8 mouse cellular contexts compared by ENCODE assay signal in the genomic region with DNA sequence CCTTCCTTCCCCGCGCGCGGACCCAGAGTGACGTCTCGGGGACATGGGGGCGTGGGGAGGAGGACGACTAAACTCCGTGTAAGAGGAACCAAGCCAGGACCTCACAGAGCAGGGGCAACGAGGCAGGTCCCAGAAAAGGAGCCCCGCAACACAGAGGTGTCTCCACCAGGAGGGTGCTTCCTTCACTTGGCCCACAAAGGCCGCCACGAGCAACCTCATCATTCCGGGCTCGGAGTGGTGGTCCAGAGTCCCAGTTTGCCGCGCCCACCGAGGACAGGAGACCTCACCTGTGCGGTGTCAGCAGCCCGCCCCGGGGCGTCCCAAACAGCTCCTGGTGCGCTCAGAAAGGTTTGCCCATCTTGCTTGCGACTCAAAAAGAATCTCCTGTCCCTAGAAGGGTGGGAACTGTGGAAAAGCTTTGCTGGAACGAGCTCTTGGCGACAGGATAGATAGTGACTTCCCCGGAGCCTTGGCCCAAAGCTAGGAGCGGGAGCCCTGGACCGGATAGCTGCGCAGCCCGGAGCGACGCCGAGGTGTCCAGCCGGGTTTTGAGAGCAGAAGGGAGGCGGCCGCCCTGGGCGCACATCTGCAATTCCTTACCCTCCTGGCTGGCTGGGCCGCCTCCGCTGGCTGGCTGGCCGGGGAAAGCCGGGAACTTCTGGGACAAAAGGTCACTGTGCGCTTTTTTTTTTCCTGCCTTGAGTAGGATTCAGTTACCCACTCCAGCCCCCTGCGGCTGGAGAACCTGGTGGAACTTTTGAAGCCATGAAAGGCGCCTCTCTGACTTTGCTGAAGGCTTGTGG. TPM values are rescaled to one million over a fixed set of nuclear protein-coding genes. Genes with fewer than 3 reads are reported as not detected.
A peak's percentile ranks its signal among the peaks of the same experiment; 100 is the strongest.
DNase-seq lines count a peak whose midpoint lies in the region; ATAC-seq and TF ChIP-seq lines count a peak whose summit lies in the region.

No protein-coding gene starts in this region.

- TF ChIP-seq CTCF in cerebellum, adult 2 months (IDR thresholded peaks at IDR 0.05; ENCODE audit: borderline replicate concordance, insufficient read depth, low read depth, low read length): no peak
- no peak for TF ChIP-seq CTCF in liver, adult 2 months (IDR thresholded peaks at IDR 0.05; ENCODE audit: low read depth, low read length)
- no peak for TF ChIP-seq CTCF in midbrain, postnatal 0 days (IDR thresholded peaks at IDR 0.05)

- H3K4me1 ChIP-seq in cerebellum, adult 2 months (ENCODE audit: control insufficient read depth, insufficient read depth, low read length): no peaks in the 10 kb centered on the region
- H3K4me1 ChIP-seq in brown adipose tissue, adult 24 weeks (ENCODE audit: control insufficient read depth, insufficient read depth, insufficient read length, low read length): no peaks in the 10 kb centered on the region
- peaks cover 14% of the 10 kb centered on the region; the same call in 1 of the 2 replicates for H3K4me1 ChIP-seq in hindbrain, embryonic 14.5 days (replicated peaks; ENCODE audit: control insufficient read depth, insufficient read depth, low read length)
- H3K4me1 ChIP-seq in liver, adult 2 months (ENCODE audit: control insufficient read depth, insufficient read depth, low read length): no peaks in the 10 kb centered on the region
- H3K4me1 ChIP-seq in midbrain, postnatal 0 days (ENCODE audit: insufficient read depth, low read length): peaks cover 3% of the 10 kb centered on the region; the same call in 1 of the 2 replicates

- H3K27ac ChIP-seq in cerebellum, adult 2 months (ENCODE audit: insufficient read depth, low read length): no peak overlapping the region
- no peak overlapping the region for H3K27ac ChIP-seq in brown adipose tissue, adult 24 weeks (replicated peaks; ENCODE audit: low read depth, low read length)
- H3K27ac ChIP-seq in hindbrain, embryonic 14.5 days: no peak overlapping the region
- no peak overlapping the region for H3K27ac ChIP-seq in liver, adult 2 months (replicated peaks; ENCODE audit: insufficient read depth, low read depth, low read length)
- H3K27ac ChIP-seq in midbrain, postnatal 0 days (ENCODE audit: low read depth, low read length): peak overlapping the region; percentile 21; the same call in 1 of the 2 replicates

- WGBS in cerebellum, adult 2 months: 3% methylated on average over 45 of the region's 45 CpGs
- WGBS in hindbrain, embryonic 14.5 days: under 1% methylated on average over 45 of the region's 45 CpGs
- 3% methylated on average over 45 of the region's 45 CpGs for WGBS in liver, adult 2 months
- WGBS in midbrain, postnatal 0 days: under 1% methylated on average over 41 of the region's 45 CpGs

- H3K4me3 ChIP-seq in cerebellum, adult 2 months (replicated peaks; ENCODE audit: insufficient read depth, low read depth, low read length): peak overlapping the region; percentile 53
- H3K4me3 ChIP-seq in brown adipose tissue, adult 24 weeks (ENCODE audit: insufficient read depth, low read depth, low read length): peak overlapping the region; percentile 53
- H3K4me3 ChIP-seq in hindbrain, embryonic 14.5 days (replicated peaks; ENCODE audit: low read length): peak overlapping the region; percentile 50
- peak overlapping the region; percentile 53 for H3K4me3 ChIP-seq in liver, adult 2 months (ENCODE audit: insufficient read depth, low read depth, low read length)
- peak overlapping the region; percentile 58 for H3K4me3 ChIP-seq in midbrain, postnatal 0 days (ENCODE audit: low read depth, low read length)

- H3K27me3 ChIP-seq in cerebellum, adult 2 months (ENCODE audit: control insufficient read depth, insufficient read depth, low read length): no peaks in the 10 kb centered on the region
- H3K27me3 ChIP-seq in hindbrain, embryonic 14.5 days (ENCODE audit: control insufficient read depth, insufficient read depth, low read length): peaks cover 6% of the 10 kb centered on the region; the same call in 1 of the 2 replicates
- no peaks in the 10 kb centered on the region for H3K27me3 ChIP-seq in liver, adult 2 months (ENCODE audit: control insufficient read depth, insufficient read depth, low read length)
- no peaks in the 10 kb centered on the region for H3K27me3 ChIP-seq in midbrain, postnatal 0 days (ENCODE audit: insufficient read depth, low read length)

- H3K9me3 ChIP-seq in hindbrain, embryonic 14.5 days (ENCODE audit: control insufficient read depth, low read length): peaks cover 5% of the 10 kb centered on the region; the same call in 1 of the 2 replicates
- no peaks in the 10 kb centered on the region for H3K9me3 ChIP-seq in midbrain, postnatal 0 days (ENCODE audit: low read length)

- no peaks in the 10 kb centered on the region for H3K36me3 ChIP-seq in hindbrain, embryonic 14.5 days (replicated peaks; ENCODE audit: control insufficient read depth, insufficient read depth)
- H3K36me3 ChIP-seq in liver, adult 2 months (ENCODE audit: control insufficient read depth, insufficient read depth, low read length): no peaks in the 10 kb centered on the region
- H3K36me3 ChIP-seq in midbrain, postnatal 0 days (ENCODE audit: insufficient read depth, low read length): no peaks in the 10 kb centered on the region

- H3K4me2 ChIP-seq in hindbrain, embryonic 14.5 days (replicated peaks): peak overlapping the region; percentile 93
- H3K4me2 ChIP-seq in midbrain, postnatal 0 days (ENCODE audit: low read depth, low read length, poor library complexity, severe bottlenecking): peak overlapping the region; percentile 91

- ATAC-seq in hindbrain, embryonic 14.5 days (ENCODE audit: low FRiP score): no peak; the same call in 1 of the 2 replicates
- ATAC-seq in midbrain, postnatal 0 days (ENCODE audit: low FRiP score): peak; percentile 69

- DNase-seq in cerebellum, adult 2 months: no peak
- DNase-seq in cerebellum, adult 9-11 months: no peak
- DNase-seq in gastrocnemius, adult 8-10 months (ENCODE audit: low spot score in 2 of 2): peak; percentile 6 to 40
- peak; percentile 34 for DNase-seq in hindbrain, embryonic 14.5 days (ENCODE audit: low spot score)
- DNase-seq in liver, adult 2 months (ENCODE audit: extremely low read depth, low read depth, low spot score): no peak
- DNase-seq in midbrain, postnatal 0 days (ENCODE audit: low spot score): no peak
- no peak for DNase-seq in natural killer cell, adult 2 months (ENCODE audit: low spot score in 2 of 2)

- peak overlapping the region; percentile 61 for H3K9ac ChIP-seq in hindbrain, embryonic 14.5 days
- H3K9ac ChIP-seq in liver, adult 2 months (ENCODE audit: low read depth, low read length): peak overlapping the region; percentile 55
- H3K9ac ChIP-seq in midbrain, postnatal 0 days (replicated peaks; ENCODE audit: low read length, poor library complexity, severe bottlenecking): peak overlapping the region; percentile 74

- no peak for TF ChIP-seq POLR2A in cerebellum, adult 2 months (IDR thresholded peaks at IDR 0.05; ENCODE audit: borderline replicate concordance, insufficient read depth, low read length)
- TF ChIP-seq POLR2A in liver, adult 2 months (IDR thresholded peaks at IDR 0.05; ENCODE audit: extremely low read depth, insufficient read depth, low read length): no peak

- no peaks in the 10 kb centered on the region for H3K79me2 ChIP-seq in liver, adult 2 months (ENCODE audit: control insufficient read depth, insufficient read depth, low read length)

RNA-seq across cellular contexts. Expression of gene Gfpt2, which starts 0.6 kb away (rescaled TPM):
- 2.8 and 3.1 TPM in 2 replicates for polyA plus RNA-seq in cerebellum, adult 2 months (2012; rRNA removed)
- 6.9 and 14.4 TPM in 2 replicates for polyA plus RNA-seq in brown adipose tissue, adult 24 weeks (2012; ENCODE audit: insufficient read depth, insufficient read length, missing spikeins)
- 1 to 10 TPM; 3.0 to 6.9 (median 5.8) TPM for total RNA-seq in gastrocnemius, adult 8-10 months (2022)
- polyA plus RNA-seq in hindbrain, embryonic 14.5 days (2014; fragmentation: Nextera tagmentation; extraction: Ambion mirVana): 4.9 and 6.0 TPM in 2 replicates
- 0.28 and 0.34 TPM in 2 replicates for total RNA-seq in liver, adult 2 months (2014; rRNA removed)
- 0.20 and 0.22 TPM in 2 replicates for polyA plus RNA-seq in liver, adult 2 months (2012; rRNA removed)
- total RNA-seq in midbrain, postnatal 0 days (2014; rRNA removed): 3.1 and 6.0 TPM in 2 replicates
- polyA plus RNA-seq in midbrain, postnatal 0 days (2015; fragmentation: Nextera tagmentation; extraction: Ambion mirVana): 3.9 and 4.3 TPM in 2 replicates

RNA-seq across cellular contexts. Expression of gene Mapk9, which starts 52.0 kb away (rescaled TPM):
- polyA plus RNA-seq in cerebellum, adult 2 months (2012; rRNA removed): 146 and 147 TPM in 2 replicates
- 37.6 and 42.6 TPM in 2 replicates for polyA plus RNA-seq in brown adipose tissue, adult 24 weeks (2012; ENCODE audit: insufficient read depth, insufficient read length, missing spikeins)
- 10 to 100 TPM; 45.2 to 65.2 (median 53.8) TPM for total RNA-seq in gastrocnemius, adult 8-10 months (2022)
- polyA plus RNA-seq in hindbrain, embryonic 14.5 days (2014; fragmentation: Nextera tagmentation; extraction: Ambion mirVana): 86.6 and 94.9 TPM in 2 replicates
- total RNA-seq in liver, adult 2 months (2014; rRNA removed): 25.9 and 30.9 TPM in 2 replicates
- 15.6 and 16.2 TPM in 2 replicates for polyA plus RNA-seq in liver, adult 2 months (2012; rRNA removed)
- 128 and 157 TPM in 2 replicates for total RNA-seq in midbrain, postnatal 0 days (2014; rRNA removed)
- 70.4 and 72.1 TPM in 2 replicates for polyA plus RNA-seq in midbrain, postnatal 0 days (2015; fragmentation: Nextera tagmentation; extraction: Ambion mirVana)

Comparison
In these comparisons a context has a peak if more than half of its experiments do, and no peak if none do; other contexts are left out.
1. DNase-seq: peak in gastrocnemius, adult 8-10 months (2 of 2) and hindbrain, embryonic 14.5 days (single experiment); none in cerebellum, adult 2 months (0 of 2), cerebellum, adult 9-11 months (single experiment), liver, adult 2 months (single experiment), midbrain, postnatal 0 days (single experiment) and natural killer cell, adult 2 months (0 of 2).
2. Peak in every context shown above with its lines, with median percentiles within 50 percentile points of each other: H3K4me3 ChIP-seq and H3K9ac ChIP-seq.